Mouse (Mus musculus) midbrain, embryonic 12.5 days (tissue): Measurements from ENCODE around the gene Gm4969. TPM values are rescaled to one million over a fixed set of nuclear protein-coding genes. Genes with fewer than 3 reads are reported as not detected.
"Not testable (repeated sequence)": the region's sequence is repeated elsewhere in the genome, so short reads cannot be mapped to it uniquely, and the experiment has no call there.

Experiments
- ATAC-seq: fragments of 200-750 bp; cut with Nextera tagmentation; 2 replicates; pipeline ENCODE4 v1.8.0; 2017; ENCODE audit warnings: low read depth, moderate TSS enrichment, moderate library complexity; ENCODE audit not compliant: low FRiP score
- H3K27ac ChIP-seq: fragments of 300-500 bp; sonication (generic); replicated peaks from 2 replicates; pipeline ENCODE4 v1.5.1; 2016; ENCODE audit warnings: mild to moderate bottlenecking
- H3K27me3 ChIP-seq: fragments of 300-500 bp; sonication (generic); 2 replicates; pipeline ENCODE4 v1.6.1; 2016; ENCODE audit warnings: mild to moderate bottlenecking
- H3K36me3 ChIP-seq: fragments of 300-500 bp; sonication (generic); 2 replicates; pipeline ENCODE4 v1.6.1; 2016
- H3K4me1 ChIP-seq: fragments of 300-500 bp; sonication (generic); 2 replicates; pipeline ENCODE4 v1.6.1; 2016
- H3K4me2 ChIP-seq: fragments of 300-500 bp; sonication (generic); replicated peaks from 2 replicates; pipeline ENCODE4 v1.6.1; 2016; ENCODE audit warnings: mild to moderate bottlenecking, moderate library complexity
- H3K4me3 ChIP-seq: fragments of 300-500 bp; sonication (generic); 2 replicates; pipeline ENCODE4 v1.5.1; 2016; ENCODE audit warnings: mild to moderate bottlenecking
- H3K9ac ChIP-seq: fragments of 300-500 bp; sonication (generic); replicated peaks from 2 replicates; pipeline ENCODE4 v1.6.1; 2016; ENCODE audit warnings: mild to moderate bottlenecking, moderate library complexity
- H3K9me3 ChIP-seq: fragments of 300-500 bp; sonication (generic); 2 replicates; pipeline ENCODE4 v1.6.1; 2016; ENCODE audit warnings: mild to moderate bottlenecking
- WGBS: fragments of 180-500 bp; shearing (Covaris S2); methylation state at CpG from one replicate; pipeline ENCODE4 v1.1.7; 2016; 5-methylcytosine and 5-hydroxymethylcytosine counted together
- polyA plus RNA-seq: library from polyadenylated mRNA; unstranded; fragments of >200 nt; fragmentation: Nextera tagmentation; extraction: Ambion mirVana; gene quantifications from 2 replicates; pipeline ENCODE4 v1.2.1, GENCODE M21; 2016

Gm4969 gene
- polyA plus RNA-seq, 1 experiment from 2014 or later: 1.3 TPM

DNA sequence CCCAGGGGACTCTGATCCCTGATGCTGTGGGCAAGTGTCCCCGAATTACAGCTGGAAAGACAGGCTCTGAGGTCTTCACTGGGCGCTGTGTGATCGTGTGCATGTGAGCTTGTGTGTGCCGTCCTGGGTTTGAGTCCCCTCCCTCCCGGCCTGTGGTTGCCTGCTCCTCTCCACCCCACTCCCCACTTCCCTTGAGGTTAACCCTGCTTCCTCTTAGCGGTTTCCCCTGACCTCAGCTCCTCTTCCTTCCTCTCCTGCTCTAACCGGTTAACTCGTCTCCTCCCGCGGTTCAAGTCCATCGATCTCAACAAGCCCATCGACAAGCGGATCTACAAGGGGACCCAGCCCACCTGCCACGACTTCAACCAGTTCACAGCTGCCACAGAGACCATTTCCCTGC lies 40.4 kb downstream of the Gm4969 start:
- Histone ChIP-seq H3K4me3 (peak overlapping the region; percentile 97), H3K9ac (peak overlapping the region; percentile 98; the same call in 1 of the 2 replicates), H3K4me1 (peaks cover 22% of the 10 kb centered on the region), H3K9me3 (no peaks in the 10 kb centered on the region), H3K36me3 (peaks cover 53% of the 10 kb centered on the region), H3K27ac (no peak overlapping the region), H3K4me2 (peak overlapping the region; percentile 95), H3K27me3 (no peaks in the 10 kb centered on the region)
- ATAC-seq: no peak
- WGBS: 78% methylated on average over 14 of the region's 14 CpGs

DNA sequence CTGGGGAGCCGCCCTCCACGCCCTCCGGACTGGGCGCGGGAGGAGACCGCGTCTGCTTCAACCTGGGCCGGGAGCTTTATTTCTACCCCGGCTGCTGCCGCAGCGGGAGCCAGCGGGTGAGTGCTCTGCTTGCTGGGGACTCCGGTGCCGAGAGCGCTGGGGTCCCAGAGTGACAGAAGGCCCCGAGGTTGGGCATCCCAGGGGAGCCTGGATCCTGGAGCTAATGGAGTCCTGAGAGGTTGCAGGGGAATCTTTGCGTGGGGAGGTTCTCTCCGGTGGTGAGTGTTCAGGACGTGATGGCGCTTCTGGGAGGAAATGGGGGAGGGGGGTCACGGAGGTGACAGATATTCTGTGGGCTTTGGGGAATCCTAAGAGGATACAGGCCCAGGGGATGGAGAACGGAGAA lies 41.6 kb downstream of the Gm4969 start:
- peak overlapping the region; percentile 98 for H3K9ac ChIP-seq
- ATAC-seq: no peak
- WGBS: under 1% methylated on average over 22 of the region's 22 CpGs

DNA sequence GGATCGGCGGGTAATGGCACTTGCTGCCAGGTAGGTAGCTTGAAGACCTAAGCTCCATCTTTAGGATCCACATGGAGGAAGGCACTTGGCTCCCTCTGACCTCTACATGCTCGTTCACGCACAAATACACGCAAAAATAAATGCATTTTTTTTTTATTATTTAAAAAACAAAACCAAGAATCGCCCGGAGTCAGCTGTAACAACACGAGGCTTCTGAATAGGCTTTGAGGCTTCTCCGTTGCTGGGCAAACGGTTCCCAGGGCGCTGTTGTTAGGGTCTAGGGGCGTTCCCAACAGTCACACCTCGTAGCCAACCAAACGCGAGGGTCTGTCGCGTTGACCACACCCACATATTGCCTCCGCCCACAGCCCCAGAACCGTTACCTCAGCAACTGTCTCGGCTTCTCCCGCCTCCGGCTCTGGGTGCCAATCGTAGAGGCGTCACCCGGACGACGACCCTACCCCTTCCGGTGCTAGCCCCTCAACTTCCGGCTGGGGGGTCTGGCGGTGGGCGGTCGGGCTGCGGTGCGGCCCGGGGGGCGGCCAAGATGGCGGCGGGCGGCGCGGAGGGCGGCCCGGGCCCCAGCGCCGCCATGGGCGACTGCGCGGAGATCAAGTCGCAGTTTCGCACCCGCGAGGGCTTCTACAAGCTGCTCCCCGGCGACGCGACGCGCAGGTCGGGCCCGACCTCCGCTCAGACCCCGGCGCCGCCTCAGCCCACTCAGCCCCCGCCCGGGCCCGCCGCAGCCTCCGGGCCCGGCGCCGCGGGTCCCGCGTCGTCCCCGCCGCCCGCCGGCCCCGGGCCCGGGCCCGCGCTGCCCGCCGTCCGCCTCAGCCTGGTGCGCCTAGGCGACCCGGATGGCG lies 42.2 kb downstream of the Gm4969 start, which contains the start of gene Dmwd:
TSS of gene Dmwd (plus strand) at position 505 of the 863 bp plus-strand sequence.
- 1% methylated on average over 59 of the region's 91 CpGs for WGBS
- peak; percentile 99 for ATAC-seq
- H3K27me3 ChIP-seq: no peaks in the 10 kb centered on the region
- H3K4me1 ChIP-seq: peaks cover 18% of the 10 kb centered on the region
- peak within 1 kb of the TSS; percentile 97 for H3K4me3 ChIP-seq
- H3K9ac ChIP-seq: peak within 1 kb of the TSS; percentile 98
- peaks cover 35% of the 10 kb centered on the region for H3K36me3 ChIP-seq
- H3K4me2 ChIP-seq: peak within 1 kb of the TSS; percentile 95
- peak within 1 kb of the TSS; percentile 74 for H3K27ac ChIP-seq
- no peaks in the 10 kb centered on the region for H3K9me3 ChIP-seq

More for the DNA sequence above, 41.6 kb downstream of the Gm4969 start:
- Histone ChIP-seq H3K27me3 (no peaks in the 10 kb centered on the region), H3K4me1 (peaks cover 18% of the 10 kb centered on the region), H3K27ac (peak overlapping the region; percentile 74), H3K36me3 (peaks cover 41% of the 10 kb centered on the region), H3K4me2 (peak overlapping the region; percentile 95), H3K4me3 (peak overlapping the region; percentile 97), H3K9me3 (no peaks in the 10 kb centered on the region)

DNA sequence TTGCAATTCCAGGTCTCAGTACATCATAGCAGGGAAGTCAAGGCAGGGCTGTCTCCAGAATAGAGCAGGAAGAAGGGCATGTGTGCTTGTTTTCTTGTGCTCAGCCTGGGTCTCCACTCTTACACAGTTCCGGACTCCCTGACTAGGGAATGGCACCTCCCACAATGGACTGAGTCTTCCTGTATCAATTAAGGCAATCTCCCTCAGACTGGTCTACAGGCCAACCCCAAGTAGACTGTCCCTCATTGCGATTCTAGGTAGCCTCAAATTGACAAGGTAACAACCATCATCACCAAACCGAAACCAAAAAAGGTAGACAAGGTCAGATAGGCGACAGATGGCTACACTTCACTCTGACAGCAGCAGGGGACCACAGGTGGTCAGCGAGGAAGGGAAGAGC lies 42.9 kb downstream of the Gm4969 start:
- Histone ChIP-seq H3K9ac (no peak overlapping the region), H3K4me3 (peak overlapping the region; percentile 97), H3K4me2 (peak overlapping the region; percentile 58), H3K27me3 (0 out of 2 replicates have a peak, but pooled peaks cover 2% of the 10 kb centered on the region), H3K36me3 (peaks cover 27% of the 10 kb centered on the region), H3K9me3 (no peaks in the 10 kb centered on the region), H3K27ac (peak overlapping the region; percentile 52; the same call in 1 of the 2 replicates), H3K4me1 (peaks cover 18% of the 10 kb centered on the region)
- no peak for ATAC-seq
- 60% methylated on average over 5 of the region's 5 CpGs for WGBS

DNA sequence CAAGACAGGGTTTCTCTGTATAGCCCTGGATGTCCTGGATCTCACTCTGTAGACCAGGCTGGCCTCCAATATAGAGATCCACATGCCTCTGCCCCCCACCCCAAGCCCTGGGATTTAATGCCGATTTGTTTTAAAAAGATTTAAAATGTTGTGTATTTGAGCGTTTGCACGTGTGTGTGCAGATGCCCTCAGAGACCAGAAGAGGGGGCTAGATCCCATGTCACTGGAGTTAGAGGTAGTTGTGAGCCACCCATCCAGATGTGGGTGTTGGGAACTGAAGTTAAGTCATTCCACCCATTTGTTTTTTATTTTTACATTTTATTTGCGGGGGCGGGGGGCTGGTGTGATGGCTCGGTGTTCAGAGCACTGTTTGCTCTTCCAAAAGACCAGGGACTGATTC lies 43.7 kb downstream of the Gm4969 start:
- H3K27me3 ChIP-seq: 0 out of 2 replicates have a peak, but pooled peaks cover 3% of the 10 kb centered on the region
- no peaks in the 10 kb centered on the region for H3K9me3 ChIP-seq
- H3K4me1 ChIP-seq: peaks cover 18% of the 10 kb centered on the region
- H3K27ac ChIP-seq: no peak overlapping the region
- no peak for ATAC-seq
- H3K4me2 ChIP-seq: no peak overlapping the region
- H3K36me3 ChIP-seq: peaks cover 20% of the 10 kb centered on the region
- WGBS: 95% methylated on average over 6 of the region's 6 CpGs
- H3K9ac ChIP-seq: no peak overlapping the region
- H3K4me3 ChIP-seq: no peak overlapping the region

DNA sequence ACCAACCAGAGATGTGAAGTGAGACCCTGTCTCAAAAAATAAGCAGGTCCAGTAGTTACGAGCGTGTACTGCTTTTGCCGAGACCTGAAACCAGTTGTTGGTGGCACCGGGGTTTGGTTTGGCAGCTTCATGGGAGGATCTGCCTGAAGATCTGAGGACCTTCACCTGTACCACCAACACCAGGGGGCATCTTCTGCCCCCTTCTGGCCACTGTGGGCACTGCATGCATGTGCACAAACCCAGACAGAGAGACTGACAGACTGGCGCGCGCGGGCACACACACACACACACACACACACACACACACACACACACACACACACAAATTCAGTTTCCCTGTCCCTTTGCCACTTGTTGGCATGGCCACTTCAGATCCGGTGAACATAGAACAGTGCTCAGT lies 44.7 kb downstream of the Gm4969 start:
- WGBS: 84% methylated on average over 9 of the region's 9 CpGs
- Histone ChIP-seq H3K4me3 (no peak overlapping the region), H3K9me3 (no peaks in the 10 kb centered on the region), H3K9ac (no peak overlapping the region), H3K4me1 (peaks cover 18% of the 10 kb centered on the region), H3K27ac (no peak overlapping the region), H3K36me3 (peaks cover 10% of the 10 kb centered on the region), H3K27me3 (0 out of 2 replicates have a peak, but pooled peaks cover 3% of the 10 kb centered on the region), H3K4me2 (no peak overlapping the region)
- ATAC-seq: no peak

DNA sequence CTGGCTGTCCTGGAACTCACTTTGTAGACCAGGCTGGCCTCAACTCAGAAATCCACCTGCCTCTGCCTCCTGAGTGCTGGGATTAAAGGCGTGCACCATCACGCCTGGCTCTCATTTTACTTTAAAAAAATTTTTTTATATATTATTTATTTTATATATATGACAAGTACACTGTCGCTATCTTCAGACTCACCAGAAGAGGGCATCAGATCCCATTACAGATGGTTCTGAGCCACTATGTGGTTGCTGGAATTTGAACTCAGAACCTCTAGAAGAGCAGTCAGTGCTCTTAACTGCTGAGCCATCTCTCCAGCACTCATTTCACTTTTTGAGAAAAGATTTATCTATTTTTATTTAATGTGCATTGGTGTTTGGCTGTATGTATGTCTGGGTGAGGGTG lies 47.1 kb downstream of the Gm4969 start:
- not testable (repeated sequence) for H3K4me3 ChIP-seq, ATAC-seq, H3K27ac ChIP-seq, H3K4me1 ChIP-seq, H3K36me3 ChIP-seq, H3K9ac ChIP-seq, H3K4me2 ChIP-seq, H3K9me3 ChIP-seq
- WGBS: 62% methylated on average over 3 of the region's 3 CpGs
- peaks cover 17% of the 10 kb centered on the region for H3K27me3 ChIP-seq

DNA sequence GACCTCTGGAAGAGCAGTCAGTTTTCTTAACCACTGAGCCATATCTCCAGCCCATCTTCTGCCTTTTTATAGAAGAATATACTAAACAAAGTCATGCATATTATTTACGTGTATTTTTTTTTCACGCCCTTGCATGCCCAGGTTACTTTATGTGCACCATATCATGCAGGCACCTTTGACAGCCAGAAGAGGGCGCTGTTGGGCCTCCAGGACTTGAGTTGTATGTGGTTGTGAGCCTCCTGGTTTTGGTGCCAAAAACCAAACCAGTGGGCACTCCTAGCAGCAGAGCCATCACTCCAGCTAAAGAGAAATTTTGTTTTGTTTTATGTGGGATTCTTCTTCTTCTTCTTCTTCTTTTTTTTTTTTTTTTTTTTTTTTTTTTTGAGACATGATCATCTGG lies 48.7 kb downstream of the Gm4969 start:
- peaks cover 33% of the 10 kb centered on the region for H3K27me3 ChIP-seq
- no peak overlapping the region for H3K4me3 ChIP-seq
- H3K9ac ChIP-seq: no peak overlapping the region
- H3K9me3 ChIP-seq: no peaks in the 10 kb centered on the region
- H3K27ac ChIP-seq: no peak overlapping the region
- no peaks in the 10 kb centered on the region for H3K4me1 ChIP-seq
- H3K4me2 ChIP-seq: no peak overlapping the region
- H3K36me3 ChIP-seq: no peaks in the 10 kb centered on the region
- WGBS: 45% methylated on average over 3 of the region's 3 CpGs
- ATAC-seq: no peak

DNA sequence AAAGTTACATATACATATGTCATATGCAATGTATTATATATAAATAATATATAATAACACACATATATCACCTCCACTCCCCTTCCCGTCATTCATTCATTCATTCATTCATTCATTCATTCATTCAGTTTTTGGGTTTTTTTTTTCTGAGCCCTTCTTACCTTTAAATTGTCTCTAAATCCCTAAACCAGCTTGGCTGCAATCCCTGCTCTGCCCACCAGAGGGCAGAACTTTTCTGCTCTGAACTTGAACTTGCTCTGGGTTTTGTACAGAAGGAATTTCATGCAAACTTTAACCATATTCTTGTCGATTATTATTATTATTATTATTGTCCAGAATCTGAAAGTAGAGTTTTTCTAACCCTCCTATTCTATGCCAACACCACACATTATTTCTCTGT lies 49.5 kb downstream of the Gm4969 start:
- no peak overlapping the region for H3K27ac ChIP-seq
- no peak overlapping the region for H3K4me3 ChIP-seq
- no peak overlapping the region for H3K9ac ChIP-seq
- peaks cover 37% of the 10 kb centered on the region for H3K27me3 ChIP-seq
- no peaks in the 10 kb centered on the region for H3K36me3 ChIP-seq
- ATAC-seq: no peak
- H3K4me2 ChIP-seq: no peak overlapping the region
- WGBS: 13% methylated on average over 2 of the region's 2 CpGs
- no peaks in the 10 kb centered on the region for H3K9me3 ChIP-seq
- no peaks in the 10 kb centered on the region for H3K4me1 ChIP-seq

DNA sequence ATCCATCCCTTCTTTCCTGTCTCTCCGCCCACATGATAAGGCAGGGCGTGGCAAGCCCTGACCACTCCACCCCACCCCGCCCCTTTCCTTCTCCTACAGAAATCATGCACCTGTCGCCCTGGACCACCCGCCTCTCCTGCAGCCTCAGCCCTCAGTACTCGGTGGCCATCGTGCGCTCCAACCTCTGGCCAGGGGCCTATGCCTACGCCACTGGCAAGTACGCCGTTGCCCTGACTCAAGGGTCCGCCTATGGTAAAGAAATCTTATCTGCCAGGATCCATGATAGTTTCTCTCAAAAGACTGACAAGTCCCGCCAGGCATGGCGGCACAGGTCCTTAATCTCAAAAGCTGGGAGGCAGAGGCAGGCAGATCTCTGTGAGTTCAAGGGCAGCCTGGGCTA lies 50.2 kb downstream of the Gm4969 start:
- no peak overlapping the region for H3K9ac ChIP-seq
- ATAC-seq: no peak
- H3K4me3 ChIP-seq: no peak overlapping the region
- WGBS: 76% methylated on average over 11 of the region's 14 CpGs
- peaks cover 37% of the 10 kb centered on the region for H3K27me3 ChIP-seq
- H3K36me3 ChIP-seq: no peaks in the 10 kb centered on the region
- H3K4me2 ChIP-seq: no peak overlapping the region
- no peak overlapping the region for H3K27ac ChIP-seq
- H3K4me1 ChIP-seq: no peaks in the 10 kb centered on the region
- H3K9me3 ChIP-seq: no peaks in the 10 kb centered on the region

DNA sequence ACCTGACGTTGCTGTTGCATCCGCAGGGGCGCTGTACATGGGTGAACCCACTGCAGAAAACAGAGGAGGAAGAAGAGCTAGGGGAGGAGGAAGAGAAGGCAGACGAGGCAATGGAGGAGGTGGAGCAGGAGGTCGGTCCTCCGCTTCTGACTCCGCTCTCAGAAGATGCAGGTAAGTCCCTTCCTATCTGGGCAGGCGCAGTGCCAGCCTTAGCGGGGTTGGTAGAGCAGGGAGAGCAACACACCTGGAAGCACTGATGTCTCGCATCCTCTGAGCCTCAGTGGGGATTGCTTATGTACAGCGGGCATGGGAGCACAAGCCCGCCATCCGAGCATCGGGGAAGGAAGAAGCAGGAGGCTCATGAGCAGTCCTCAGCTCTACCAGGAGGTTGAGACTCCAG lies 51.1 kb downstream of the Gm4969 start:
- ATAC-seq: no peak
- H3K27ac ChIP-seq: no peak overlapping the region
- peaks cover 37% of the 10 kb centered on the region for H3K27me3 ChIP-seq
- no peak overlapping the region for H3K9ac ChIP-seq
- H3K4me2 ChIP-seq: no peak overlapping the region
- no peaks in the 10 kb centered on the region for H3K36me3 ChIP-seq
- 41% methylated on average over 14 of the region's 14 CpGs for WGBS
- no peak overlapping the region for H3K4me3 ChIP-seq
- no peaks in the 10 kb centered on the region for H3K4me1 ChIP-seq
- H3K9me3 ChIP-seq: no peaks in the 10 kb centered on the region

DNA sequence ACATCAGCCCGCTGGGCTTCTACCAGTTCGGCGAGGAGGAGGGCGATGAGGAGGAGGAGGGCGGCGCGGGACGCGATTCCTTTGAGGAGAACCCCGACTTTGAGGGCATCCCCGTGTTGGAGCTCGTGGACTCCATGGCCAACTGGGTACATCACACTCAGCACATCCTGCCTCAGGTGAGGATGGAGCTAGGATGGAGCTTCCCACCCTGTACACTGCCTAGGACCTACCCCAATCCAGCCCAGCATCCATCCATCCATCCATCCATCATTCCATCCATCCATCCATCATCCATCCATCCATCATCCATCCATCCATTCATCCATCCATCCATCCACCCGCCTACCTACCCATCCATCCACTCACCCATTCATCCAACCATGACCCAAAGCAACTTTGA lies 52.3 kb downstream of the Gm4969 start:
- Histone ChIP-seq H3K36me3 (no peaks in the 10 kb centered on the region), H3K27ac (no peak overlapping the region), H3K4me2 (no peak overlapping the region), H3K27me3 (peaks cover 37% of the 10 kb centered on the region), H3K9ac (no peak overlapping the region), H3K4me3 (0 out of 2 replicates have a peak overlapping the region, but pooled peaks have one; percentile 10), H3K4me1 (no peaks in the 10 kb centered on the region), H3K9me3 (no peaks in the 10 kb centered on the region)
- no peak for ATAC-seq
- WGBS: 53% methylated on average over 13 of the region's 13 CpGs
